Mouse (Mus musculus) layer of hippocampus, postnatal 36 days (tissue): ENCODE measurements around the gene Unc119. TPM values are rescaled to one million over a fixed set of nuclear protein-coding genes. Genes with fewer than 3 reads are reported as not detected.

Experiments used
- DNase-seq, 2 experiments: peaks; one replicate each; pipeline ENCODE4 v3.0.0; 2022
- total RNA-seq, 2 experiments: library from RNA; stranded (reverse); gene quantifications; 2 replicates each; pipeline ENCODE4 v1.2.3; 2021

Unc119 gene
- total RNA-seq, 2 experiments from 2014 or later: 31.6 to 36.4 TPM

- no peak for DNase-seq
Observed at GRCm38 (mm10) chr11:78372166-78372565, 28.9 kb downstream of the Unc119 start.

- DNase-seq: no peak
Observed at GRCm38 (mm10) chr11:78372610-78373009, 29.3 kb downstream of the Unc119 start.

- no peak for DNase-seq
Observed at GRCm38 (mm10) chr11:78374147-78374546, 30.9 kb downstream of the Unc119 start.

- DNase-seq: no peak
Observed at GRCm38 (mm10) chr11:78377549-78378159, 34.4 kb downstream of the Unc119 start.

GRCm38 (mm10) chr11:78380351-78380750 lies 37.1 kb downstream of the Unc119 start:
- DNase-seq: no peak

GRCm38 (mm10) chr11:78380996-78381395 lies 37.7 kb downstream of the Unc119 start:
- no peak for DNase-seq

GRCm38 (mm10) chr11:78382286-78382685 lies 39.0 kb downstream of the Unc119 start:
- peak in 1 of 2 experiments; percentile 29 for DNase-seq

GRCm38 (mm10) chr11:78382701-78383100 lies 39.4 kb downstream of the Unc119 start:
- no peak for DNase-seq

- DNase-seq: no peak
Observed at GRCm38 (mm10) chr11:78385776-78386175, 42.5 kb downstream of the Unc119 start.

GRCm38 (mm10) chr11:78386508-78387043 lies 43.3 kb downstream of the Unc119 start, which contains the start of gene Foxn1:
Gene Foxn1 (minus strand): TSS chr11:78386558.
- no peak for DNase-seq

- no peak for DNase-seq
Observed at GRCm38 (mm10) chr11:78392728-78393127, 49.4 kb downstream of the Unc119 start.

GRCm38 (mm10) chr11:78396950-78397349 lies 53.7 kb downstream of the Unc119 start:
- DNase-seq: no peak

- peak; percentile 23 to 43 for DNase-seq
Observed at GRCm38 (mm10) chr11:78397397-78397796, 54.1 kb downstream of the Unc119 start.

GRCm38 (mm10) chr11:78398212-78398611 lies 54.9 kb downstream of the Unc119 start:
- no peak for DNase-seq

Other genes with a start within 250 kb of the Unc119 start
- 10 to 100 TPM; 29.5 to 33.0 TPM for gene Fam222b, start 248.8 kb upstream of the Unc119 start, total RNA-seq
- 10 to 100 TPM; 10.9 to 15.0 TPM for gene Traf4, start 177.9 kb upstream of the Unc119 start, total RNA-seq
- gene Nek8, start 166.8 kb upstream of the Unc119 start, total RNA-seq: 1 to 10 TPM; 2.4 to 2.5 TPM
- gene Tlcd1, start 166.8 kb upstream of the Unc119 start, total RNA-seq: 10 to 100 TPM; 22.3 to 24.0 TPM
- 100 to 1,000 TPM; 714 to 715 TPM for gene Rpl23a, start 159.9 kb upstream of the Unc119 start, total RNA-seq
- 10 to 100 TPM; 26.8 to 28.5 TPM for gene Rab34, start 155.1 kb upstream of the Unc119 start, total RNA-seq
- 1 to 10 TPM; 3.6 to 5.7 TPM for gene Proca1, start 150.1 kb upstream of the Unc119 start, total RNA-seq
- gene Sdf2, start 97.7 kb upstream of the Unc119 start, total RNA-seq: 10 to 100 TPM; 61.0 to 66.3 TPM
- 100 to 1,000 TPM; 116 to 125 TPM for gene Supt6, start 97.5 kb upstream of the Unc119 start, total RNA-seq
- gene 2610507B11Rik, start 81.7 kb upstream of the Unc119 start, total RNA-seq: 100 to 1,000 TPM; 194 to 217 TPM
- gene BC030499, start 52.6 kb upstream of the Unc119 start, total RNA-seq: 1 to 10 TPM; 7.2 to 7.8 TPM
- 10 to 100 TPM in 1 of 2 experiments, 1 to 10 TPM in 1; 6.9 to 10.1 TPM for gene Spag5, start 42.0 kb upstream of the Unc119 start, total RNA-seq
- gene Aldoc, start 20.5 kb upstream of the Unc119 start, total RNA-seq: 100 to 1,000 TPM; 781 to 864 TPM
- gene Pigs, start 15.1 kb upstream of the Unc119 start, total RNA-seq: 10 to 100 TPM; 57.9 to 59.0 TPM
- not detected for gene Foxn1, start 43.1 kb downstream of the Unc119 start, total RNA-seq
- not detected for gene Slc13a2, start 78.7 kb downstream of the Unc119 start, total RNA-seq
- gene Slc46a1, start 122.2 kb downstream of the Unc119 start, total RNA-seq: 10 to 100 TPM in 1 of 2 experiments, 1 to 10 TPM in 1; 9.5 to 11.3 TPM
- 10 to 100 TPM; 39.9 to 41.1 TPM for gene Sarm1, start 154.3 kb downstream of the Unc119 start, total RNA-seq
- 10 to 100 TPM; 54.2 to 70.1 TPM for gene Vtn, start 155.6 kb downstream of the Unc119 start, total RNA-seq
- 1 to 10 TPM; 4.5 to 4.9 TPM for gene Sebox, start 160.0 kb downstream of the Unc119 start, total RNA-seq
- gene Tmem199, start 168.7 kb downstream of the Unc119 start, total RNA-seq: 10 to 100 TPM; 43.0 to 44.0 TPM
- gene Poldip2, start 168.7 kb downstream of the Unc119 start, total RNA-seq: 100 to 1,000 TPM; 116 to 121 TPM
- gene Tnfaip1, start 192.8 kb downstream of the Unc119 start, total RNA-seq: 10 to 100 TPM; 32.1 to 32.6 TPM
- 10 to 100 TPM; 75.1 to 79.0 TPM for gene Ift20, start 192.9 kb downstream of the Unc119 start, total RNA-seq
- 10 to 100 TPM; 11.1 to 12.7 TPM for gene Tmem97, start 207.3 kb downstream of the Unc119 start, total RNA-seq